Mouse (Mus musculus) brain, adult 10 weeks (tissue): ENCODE measurements around the gene BC049352. TPM values are rescaled to one million over a fixed set of nuclear protein-coding genes. Genes with fewer than 3 reads are reported as not detected.

ENCODE experiments used
- polyA plus RNA-seq: library from polyadenylated mRNA; stranded (reverse); fragments of 350-450 nt; fragmentation: Illumina TruSeq; extraction: RNeasy Lipid Tissue Mini Kit (QIAGEN cat#74804); gene quantifications from one replicate; pipeline ENCODE4 v1.2.3, GENCODE M21; 2015; ENCODE audit warnings: low read depth, low replicate concordance

Gene BC049352
- polyA plus RNA-seq = 1.2 TPM

GRCm38 (mm10) chr9:45181770-45182169 is at the start of gene BC049352:
TSS of gene BC049352 (plus strand) at chr9:45182007.

DNA sequence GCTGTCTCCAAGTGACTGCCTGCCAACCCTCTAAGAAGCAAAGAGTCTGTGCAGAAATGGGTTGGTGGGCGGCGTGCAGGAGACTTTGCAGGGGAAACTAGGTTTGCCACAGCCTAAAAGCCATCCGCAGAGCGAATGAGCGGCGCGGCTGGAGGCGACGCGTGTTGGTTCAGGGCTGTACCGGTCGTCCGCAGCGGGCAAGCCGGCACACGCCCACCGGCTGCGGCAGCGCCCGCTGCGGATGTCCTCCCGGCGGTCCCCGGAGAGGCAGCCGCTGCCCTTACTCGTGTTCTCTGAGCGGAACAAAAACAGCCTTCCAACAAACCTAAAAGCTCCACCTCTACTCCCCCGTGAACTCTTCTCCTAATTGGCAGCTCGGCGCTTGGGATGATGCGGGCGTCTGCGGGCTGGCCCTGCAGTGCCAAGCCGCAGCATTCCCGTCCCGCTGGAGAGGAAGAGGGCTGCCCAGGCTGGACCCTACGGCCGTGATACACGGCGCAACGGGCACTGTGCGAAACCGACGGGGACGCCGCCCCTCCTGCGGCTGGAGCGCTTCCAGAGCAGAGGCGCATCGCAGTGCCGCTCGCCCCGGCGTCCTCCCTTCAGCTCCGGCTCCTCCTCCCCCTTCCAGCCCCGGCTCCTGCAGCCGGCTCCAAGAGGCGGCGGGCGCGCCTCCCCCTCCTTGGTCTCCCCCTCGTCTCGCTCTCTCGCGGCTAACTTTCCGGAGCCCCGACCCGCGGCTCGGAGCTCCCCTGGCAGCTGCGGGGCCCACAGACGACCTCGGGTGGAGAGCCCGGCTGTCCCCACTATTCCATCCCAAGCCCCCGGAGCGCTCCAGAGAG is 43.4 kb upstream of the BC049352 start, which contains the start of gene Scn4b:
Scn4b (plus strand) TSS at position 205 of the 842 bp plus-strand sequence.

DNA sequence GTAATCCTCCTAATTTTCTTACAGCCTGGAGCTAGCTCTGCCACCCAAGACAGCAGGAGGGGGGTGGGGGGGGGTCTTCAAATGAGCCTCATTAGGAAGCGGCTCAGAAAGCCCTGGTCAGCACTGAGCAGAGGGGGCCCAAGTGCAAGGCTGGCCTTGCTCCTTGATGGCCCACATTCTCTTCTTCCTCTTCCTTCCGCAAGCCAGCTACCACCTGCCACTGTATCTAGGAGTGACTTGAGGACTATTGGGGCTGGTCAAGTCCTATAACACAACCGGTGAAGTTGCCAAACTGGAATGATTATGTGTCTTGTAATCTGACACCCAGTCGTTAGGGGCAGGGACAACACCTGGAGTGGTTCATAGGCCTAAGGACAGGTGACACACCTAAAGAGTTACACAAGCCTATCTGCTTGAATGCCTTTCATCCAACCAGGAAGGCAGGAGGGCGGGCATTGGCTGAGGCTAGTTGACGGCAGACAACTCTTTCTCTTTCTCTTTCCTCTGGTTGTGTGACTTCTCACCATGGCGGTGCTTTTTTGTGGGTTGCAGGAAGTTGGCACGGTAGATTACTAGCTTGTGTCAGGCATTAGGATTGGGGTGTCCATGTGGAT is 22.1 kb downstream of the BC049352 start, which contains the start of gene Tmprss4:
Tmprss4 (minus strand) TSS at position 296 of the 614 bp plus-strand sequence.

DNA sequence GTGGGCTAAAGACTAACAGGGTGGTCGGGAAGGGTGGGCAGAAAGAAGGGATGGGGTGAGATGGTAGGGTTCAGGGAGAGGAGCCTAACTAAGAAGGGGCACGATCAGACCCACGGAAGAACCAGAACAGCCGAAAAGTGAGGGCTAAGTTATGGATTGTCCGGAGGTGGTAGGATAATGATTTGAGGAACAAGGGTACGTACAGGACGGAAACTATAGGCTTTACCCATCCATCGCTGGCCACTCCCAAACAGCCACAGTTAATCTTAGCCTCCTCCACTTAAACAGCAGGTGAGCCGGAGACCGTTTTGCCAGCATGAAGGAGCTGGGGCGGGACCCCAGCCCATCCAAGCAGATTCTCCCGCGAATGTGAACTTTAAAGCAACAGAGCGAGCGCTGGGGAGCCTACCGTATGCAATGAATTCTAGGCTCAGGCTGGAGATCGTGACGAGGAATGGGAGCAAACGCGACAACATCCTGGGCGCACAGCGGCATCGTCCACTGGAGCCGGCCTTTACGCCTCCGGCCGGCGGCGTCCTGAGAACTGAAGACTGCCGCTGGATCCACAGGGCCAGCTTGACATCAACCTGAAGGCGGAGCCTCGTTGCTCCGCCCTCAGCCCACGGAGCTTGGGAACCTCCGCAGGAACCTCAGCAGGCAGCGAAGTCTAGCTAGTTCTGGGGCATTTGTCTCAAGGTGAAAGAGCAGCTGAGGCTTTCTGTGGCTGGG is 87.0 kb downstream of the BC049352 start, which contains the start of gene Il10ra:
Il10ra (minus strand) TSS at position 553 of the 729 bp plus-strand sequence.

Other genes starting within 250 kb of the BC049352 start
- 43.9 TPM for gene Ube4a, start 216.4 kb upstream of the BC049352 start, polyA plus RNA-seq
- not detected for gene Cd3g, start 201.6 kb upstream of the BC049352 start, polyA plus RNA-seq
- gene Cd3d, start 200.2 kb upstream of the BC049352 start, polyA plus RNA-seq = not detected
- gene Cd3e, start 172.4 kb upstream of the BC049352 start, polyA plus RNA-seq = not detected
- gene Mpzl2, start 142.2 kb upstream of the BC049352 start, polyA plus RNA-seq = 1.1 TPM
- gene Mpzl3, start 126.8 kb upstream of the BC049352 start, polyA plus RNA-seq = 3.9 TPM
- gene Jaml, start 102.8 kb upstream of the BC049352 start, polyA plus RNA-seq = 0.52 TPM
- gene Scn2b, start 64.2 kb upstream of the BC049352 start, polyA plus RNA-seq = 149 TPM
- 149 TPM for gene Scn4b, start 43.6 kb upstream of the BC049352 start, polyA plus RNA-seq
- 0.21 TPM for gene Tmprss4, start 22.1 kb downstream of the BC049352 start, polyA plus RNA-seq
- gene Il10ra, start 87.1 kb downstream of the BC049352 start, polyA plus RNA-seq = 5.2 TPM
- not detected for gene Tmprss13, start 137.1 kb downstream of the BC049352 start, polyA plus RNA-seq
- gene Fxyd6, start 188.2 kb downstream of the BC049352 start, polyA plus RNA-seq = 143 TPM
- 10.0 TPM for gene Fxyd2, start 217.7 kb downstream of the BC049352 start, polyA plus RNA-seq
- gene Dscaml1, start 244.6 kb downstream of the BC049352 start, polyA plus RNA-seq = 21.2 TPM